Mouse (Mus musculus): ENCODE measurements around the gene Ppp1r14a. TPM values are rescaled to one million over a fixed set of nuclear protein-coding genes. Genes with fewer than 3 reads are reported as not detected.

Ppp1r14a gene
- polyA plus RNA-seq (2015; fragmentation: Nextera tagmentation; extraction: Ambion mirVana) = 157 and 162 TPM in 2 replicates

GRCm38 (mm10) chr7:29288942-29289638 is at the start of gene Ppp1r14a:
Gene Ppp1r14a (plus strand): TSS chr7:29289308.
- no peaks in the 10 kb centered on the region for H3K27me3 ChIP-seq (ENCODE audit: control insufficient read depth, insufficient read depth, low read depth, low read length)
- H3K4me3 ChIP-seq (ENCODE audit: low read length) = peak within 1 kb of the TSS; percentile 69
- H3K4me2 ChIP-seq (ENCODE audit: low read depth, low read length) = peak within 1 kb of the TSS; percentile 82
- peaks cover 25% of the 10 kb centered on the region for H3K4me1 ChIP-seq (replicated peaks; ENCODE audit: control insufficient read depth, insufficient read depth, low read length)
- no peaks in the 10 kb centered on the region for H3K9me3 ChIP-seq (ENCODE audit: control insufficient read depth, low read length)
- no peaks in the 10 kb centered on the region; the same call in 1 of the 2 replicates for H3K36me3 ChIP-seq (ENCODE audit: control insufficient read depth, insufficient read depth, low read length)
- H3K9ac ChIP-seq (ENCODE audit: low read length) = peak within 1 kb of the TSS; percentile 85
- H3K27ac ChIP-seq (ENCODE audit: low read length) = peak within 1 kb of the TSS; percentile 98
- peak; percentile 37 for ATAC-seq (ENCODE audit: low read depth)
- 1% methylated on average over 59 of the region's 59 CpGs for WGBS

DNA sequence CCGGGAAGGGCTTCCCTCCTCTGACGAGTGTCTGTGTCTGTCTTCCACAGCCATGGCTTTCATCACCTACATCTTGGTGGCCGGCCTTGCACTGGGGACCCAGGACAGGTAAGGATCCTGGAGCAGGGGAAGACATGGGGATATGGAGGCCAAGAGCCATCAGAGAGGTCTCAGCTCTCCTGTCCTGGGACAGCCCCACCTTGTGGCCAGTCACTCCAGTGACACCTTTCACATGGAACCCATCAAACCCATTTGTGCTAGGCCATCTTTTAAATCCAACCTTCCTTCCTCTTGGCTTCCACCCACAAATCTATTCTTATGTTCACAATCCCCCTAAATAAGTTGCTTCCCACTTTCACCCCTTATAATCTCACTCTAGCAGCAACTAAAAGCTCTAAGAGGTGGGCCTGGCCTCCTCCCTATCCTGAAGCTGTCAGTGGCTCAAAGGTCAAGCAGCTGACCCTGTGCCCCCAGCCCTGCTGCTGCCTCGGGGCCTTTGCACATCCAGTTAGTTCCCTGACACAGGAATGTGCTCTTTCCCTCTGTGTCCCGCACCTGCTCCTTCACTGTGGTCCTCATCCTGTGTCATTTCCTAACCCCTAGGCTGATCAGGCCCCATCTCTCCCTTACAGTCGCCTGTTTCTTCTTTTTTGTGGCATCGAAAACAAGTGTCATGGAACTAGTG is 44.2 kb upstream of the Ppp1r14a start:
- ATAC-seq (ENCODE audit: low read depth) = no peak
- no peak overlapping the region for H3K4me3 ChIP-seq (ENCODE audit: low read length)
- H3K27ac ChIP-seq (ENCODE audit: low read length) = no peak overlapping the region
- H3K27me3 ChIP-seq (ENCODE audit: control insufficient read depth, insufficient read depth, low read depth, low read length) = no peaks in the 10 kb centered on the region
- peaks cover 6% of the 10 kb centered on the region; the same call in 1 of the 2 replicates for H3K36me3 ChIP-seq (ENCODE audit: control insufficient read depth, insufficient read depth, low read length)
- peaks cover 25% of the 10 kb centered on the region for H3K4me1 ChIP-seq (replicated peaks; ENCODE audit: control insufficient read depth, insufficient read depth, low read length)
- no peak overlapping the region for H3K9ac ChIP-seq (ENCODE audit: low read length)
- WGBS = 83% methylated on average over 7 of the region's 7 CpGs
- H3K4me2 ChIP-seq (ENCODE audit: low read depth, low read length) = no peak overlapping the region
- no peaks in the 10 kb centered on the region for H3K9me3 ChIP-seq (ENCODE audit: control insufficient read depth, low read length)

GRCm38 (mm10) chr7:29246015-29246414 is 43.1 kb upstream of the Ppp1r14a start:
- Histone ChIP-seq H3K4me2 (ENCODE audit: low read depth, low read length) (no peak overlapping the region), H3K4me3 (ENCODE audit: low read length) (no peak overlapping the region), H3K9ac (ENCODE audit: low read length) (no peak overlapping the region), H3K36me3 (ENCODE audit: control insufficient read depth, insufficient read depth, low read length) (peaks cover 6% of the 10 kb centered on the region; the same call in 1 of the 2 replicates), H3K9me3 (ENCODE audit: control insufficient read depth, low read length) (no peaks in the 10 kb centered on the region), H3K4me1 (replicated peaks; ENCODE audit: control insufficient read depth, insufficient read depth, low read length) (peaks cover 25% of the 10 kb centered on the region), H3K27ac (ENCODE audit: low read length) (peak overlapping the region; percentile 3; the same call in 1 of the 2 replicates), H3K27me3 (ENCODE audit: control insufficient read depth, insufficient read depth, low read depth, low read length) (no peaks in the 10 kb centered on the region)
- 70% methylated on average over 5 of the region's 5 CpGs for WGBS
- ATAC-seq (ENCODE audit: low read depth) = 0 out of 2 replicates have a peak, but pooled peaks have one; percentile 27

- Histone ChIP-seq H3K9me3 (ENCODE audit: control insufficient read depth, low read length) (no peaks in the 10 kb centered on the region), H3K9ac (ENCODE audit: low read length) (peak overlapping the region; percentile 66), H3K27ac (ENCODE audit: low read length) (peak overlapping the region; percentile 67), H3K4me3 (ENCODE audit: low read length) (peak overlapping the region; percentile 49), H3K27me3 (ENCODE audit: control insufficient read depth, insufficient read depth, low read depth, low read length) (no peaks in the 10 kb centered on the region), H3K4me1 (replicated peaks; ENCODE audit: control insufficient read depth, insufficient read depth, low read length) (peaks cover 25% of the 10 kb centered on the region), H3K4me2 (ENCODE audit: low read depth, low read length) (peak overlapping the region; percentile 77), H3K36me3 (ENCODE audit: control insufficient read depth, insufficient read depth, low read length) (peaks cover 6% of the 10 kb centered on the region; the same call in 1 of the 2 replicates)
- 64% methylated on average over 21 of the region's 21 CpGs for WGBS
- peak; percentile 26; the same call in 1 of the 2 replicates for ATAC-seq (ENCODE audit: low read depth)
These were observed 42.3 kb upstream of the Ppp1r14a start for GRCm38 (mm10) chr7:29246619-29247313.

GRCm38 (mm10) chr7:29247314-29247700 is 41.8 kb upstream of the Ppp1r14a start:
- peak; percentile 37; the same call in 1 of the 2 replicates for ATAC-seq (ENCODE audit: low read depth)

GRCm38 (mm10) chr7:29247706-29248105 is 41.4 kb upstream of the Ppp1r14a start:
- peak overlapping the region; percentile 84 for H3K27ac ChIP-seq (ENCODE audit: low read length)
- ATAC-seq (ENCODE audit: low read depth) = peak; percentile 13; the same call in 1 of the 2 replicates

More at GRCm38 (mm10) chr7:29247314-29247700, 41.8 kb upstream of the Ppp1r14a start:
- Histone ChIP-seq H3K4me1 (replicated peaks; ENCODE audit: control insufficient read depth, insufficient read depth, low read length) (peaks cover 25% of the 10 kb centered on the region), H3K27ac (ENCODE audit: low read length) (peak overlapping the region; percentile 84), H3K36me3 (ENCODE audit: control insufficient read depth, insufficient read depth, low read length) (peaks cover 6% of the 10 kb centered on the region; the same call in 1 of the 2 replicates), H3K9ac (ENCODE audit: low read length) (peak overlapping the region; percentile 66), H3K27me3 (ENCODE audit: control insufficient read depth, insufficient read depth, low read depth, low read length) (no peaks in the 10 kb centered on the region), H3K4me3 (ENCODE audit: low read length) (peak overlapping the region; percentile 49), H3K9me3 (ENCODE audit: control insufficient read depth, low read length) (no peaks in the 10 kb centered on the region), H3K4me2 (ENCODE audit: low read depth, low read length) (peak overlapping the region; percentile 77)
- 27% methylated on average over 16 of the region's 16 CpGs for WGBS

DNA sequence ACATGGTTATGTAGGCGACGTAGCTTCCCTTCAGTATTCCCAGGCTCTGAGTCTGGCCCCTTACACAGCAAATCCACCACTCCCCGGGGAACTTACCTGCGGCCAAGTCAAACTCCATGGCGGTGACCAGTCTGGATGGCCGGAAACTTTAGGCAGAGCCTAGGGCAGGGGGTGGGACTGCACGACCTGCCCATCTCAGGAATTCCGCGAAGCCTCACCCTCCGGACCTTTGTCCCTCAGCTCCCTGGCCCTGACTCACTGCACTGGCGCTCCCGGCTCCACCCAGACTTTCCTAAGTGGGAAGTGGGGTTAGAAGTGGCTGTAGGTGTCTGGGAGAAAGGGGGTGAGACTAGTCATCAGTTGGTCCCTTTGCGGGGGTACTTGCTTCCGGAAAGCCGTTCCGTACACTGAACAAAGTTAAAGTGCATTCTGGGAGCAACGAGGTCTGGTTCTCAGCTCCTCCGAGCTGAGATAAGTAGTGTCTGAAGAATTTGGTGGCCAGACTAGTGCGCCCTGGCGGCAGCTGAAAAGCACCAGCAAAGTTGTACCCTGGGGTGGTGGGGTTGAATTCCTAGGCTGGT is 40.8 kb upstream of the Ppp1r14a start, which contains the start of gene 2200002D01Rik:
TSS of gene 2200002D01Rik (minus strand) at position 206 of the 581 bp plus-strand sequence.
- H3K9ac ChIP-seq (ENCODE audit: low read length) = peak within 1 kb of the TSS; percentile 66
- H3K27me3 ChIP-seq (ENCODE audit: control insufficient read depth, insufficient read depth, low read depth, low read length) = no peaks in the 10 kb centered on the region
- WGBS = 25% methylated on average over 20 of the region's 20 CpGs
- peak; percentile 73 for ATAC-seq (ENCODE audit: low read depth)
- H3K4me3 ChIP-seq (ENCODE audit: low read length) = peak within 1 kb of the TSS; percentile 49
- H3K27ac ChIP-seq (ENCODE audit: low read length) = peak within 1 kb of the TSS; percentile 84
- peak within 1 kb of the TSS; percentile 77 for H3K4me2 ChIP-seq (ENCODE audit: low read depth, low read length)
- H3K4me1 ChIP-seq (replicated peaks; ENCODE audit: control insufficient read depth, insufficient read depth, low read length) = peaks cover 25% of the 10 kb centered on the region
- H3K36me3 ChIP-seq (ENCODE audit: control insufficient read depth, insufficient read depth, low read length) = peaks cover 6% of the 10 kb centered on the region; the same call in 1 of the 2 replicates
- no peaks in the 10 kb centered on the region for H3K9me3 ChIP-seq (ENCODE audit: control insufficient read depth, low read length)

More at GRCm38 (mm10) chr7:29247706-29248105, 41.4 kb upstream of the Ppp1r14a start:
- no peaks in the 10 kb centered on the region for H3K27me3 ChIP-seq (ENCODE audit: control insufficient read depth, insufficient read depth, low read depth, low read length)
- H3K4me2 ChIP-seq (ENCODE audit: low read depth, low read length) = peak overlapping the region; percentile 77
- peaks cover 25% of the 10 kb centered on the region for H3K4me1 ChIP-seq (replicated peaks; ENCODE audit: control insufficient read depth, insufficient read depth, low read length)
- no peaks in the 10 kb centered on the region for H3K9me3 ChIP-seq (ENCODE audit: control insufficient read depth, low read length)
- peaks cover 6% of the 10 kb centered on the region; the same call in 1 of the 2 replicates for H3K36me3 ChIP-seq (ENCODE audit: control insufficient read depth, insufficient read depth, low read length)
- 15% methylated on average over 19 of the region's 19 CpGs for WGBS
- peak overlapping the region; percentile 66 for H3K9ac ChIP-seq (ENCODE audit: low read length)
- H3K4me3 ChIP-seq (ENCODE audit: low read length) = peak overlapping the region; percentile 49

GRCm38 (mm10) chr7:29251166-29251565 is 37.9 kb upstream of the Ppp1r14a start:
- H3K4me1 ChIP-seq (replicated peaks; ENCODE audit: control insufficient read depth, insufficient read depth, low read length) = peaks cover 20% of the 10 kb centered on the region
- no peaks in the 10 kb centered on the region for H3K9me3 ChIP-seq (ENCODE audit: control insufficient read depth, low read length)
- no peak overlapping the region for H3K27ac ChIP-seq (ENCODE audit: low read length)
- no peak overlapping the region for H3K9ac ChIP-seq (ENCODE audit: low read length)
- WGBS = 59% methylated on average over 3 of the region's 3 CpGs
- H3K27me3 ChIP-seq (ENCODE audit: control insufficient read depth, insufficient read depth, low read depth, low read length) = no peaks in the 10 kb centered on the region
- no peak overlapping the region for H3K4me3 ChIP-seq (ENCODE audit: low read length)
- H3K4me2 ChIP-seq (ENCODE audit: low read depth, low read length) = no peak overlapping the region
- ATAC-seq (ENCODE audit: low read depth) = no peak
- no peaks in the 10 kb centered on the region for H3K36me3 ChIP-seq (ENCODE audit: control insufficient read depth, insufficient read depth, low read length)

Data from lung, embryonic 16.5 days (tissue).